Mouse (Mus musculus): ENCODE data around the gene Bcorl1. TPM values are rescaled to one million over a fixed set of nuclear protein-coding genes. Genes with fewer than 3 reads are reported as not detected.

Bcorl1 gene
- polyA plus RNA-seq, 1 experiment, result 3.7 TPM

DNA sequence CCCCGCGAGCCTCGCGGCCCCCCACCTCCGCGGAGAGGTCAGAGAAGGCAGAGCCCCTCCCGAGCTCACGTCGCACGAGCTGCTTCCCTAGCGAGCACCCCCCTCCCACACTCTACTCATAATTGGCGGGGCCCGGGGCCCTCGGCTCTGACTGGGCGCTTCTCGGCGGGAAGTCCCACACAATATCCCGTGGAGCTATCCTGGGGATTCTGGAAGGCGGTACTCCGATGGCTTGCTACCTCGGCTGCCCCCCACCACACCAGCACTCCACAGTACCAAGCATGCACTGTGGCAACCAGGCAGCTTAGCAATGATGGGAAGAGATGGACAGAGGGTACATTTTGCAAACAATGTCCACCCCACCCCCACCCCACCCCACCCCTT, 113.3 kb downstream of the Bcorl1 start:
- Histone ChIP-seq H3K79me3 (ENCODE audit: low read depth) (peaks cover 32% of the 10 kb centered on the region), H3ac (ENCODE audit: control insufficient read depth, insufficient read length, low read depth) (peak overlapping the region; percentile 75), H3K36me3 (ENCODE audit: control insufficient read depth, insufficient read depth) (no peaks in the 10 kb centered on the region), H3K4me3 (ENCODE audit: insufficient read depth, poor library complexity, severe bottlenecking) (peak overlapping the region; percentile 50), H3K27me3 (ENCODE audit: control insufficient read depth, insufficient read depth, insufficient read length) (no peaks in the 10 kb centered on the region), H3K79me2 (ENCODE audit: control insufficient read depth, insufficient read depth) (peaks cover 38% of the 10 kb centered on the region)
- TF ChIP-seq CTCF (IDR thresholded peaks at IDR 0.05; ENCODE audit: control insufficient read depth, insufficient read depth, insufficient read length), result no peak
- TF ChIP-seq USF1 (IDR thresholded peaks at IDR 0.05; ENCODE audit: low read depth), result no peak
- no peak for TF ChIP-seq MYOG (IDR thresholded peaks at IDR 0.05; ENCODE audit: control insufficient read depth, extremely low read depth, insufficient read length)
- TF ChIP-seq FOSL1 (IDR thresholded peaks at IDR 0.05; ENCODE audit: insufficient read depth, low read length, poor library complexity, severe bottlenecking), result no peak
- TF ChIP-seq CEBPB (IDR thresholded peaks at IDR 0.05; ENCODE audit: low read depth), result no peak
- no peak for TF ChIP-seq MYOD1 (IDR thresholded peaks at IDR 0.05; ENCODE audit: control insufficient read depth, insufficient read length, low read depth)
- no peak for TF ChIP-seq MAX (IDR thresholded peaks at IDR 0.05)

DNA sequence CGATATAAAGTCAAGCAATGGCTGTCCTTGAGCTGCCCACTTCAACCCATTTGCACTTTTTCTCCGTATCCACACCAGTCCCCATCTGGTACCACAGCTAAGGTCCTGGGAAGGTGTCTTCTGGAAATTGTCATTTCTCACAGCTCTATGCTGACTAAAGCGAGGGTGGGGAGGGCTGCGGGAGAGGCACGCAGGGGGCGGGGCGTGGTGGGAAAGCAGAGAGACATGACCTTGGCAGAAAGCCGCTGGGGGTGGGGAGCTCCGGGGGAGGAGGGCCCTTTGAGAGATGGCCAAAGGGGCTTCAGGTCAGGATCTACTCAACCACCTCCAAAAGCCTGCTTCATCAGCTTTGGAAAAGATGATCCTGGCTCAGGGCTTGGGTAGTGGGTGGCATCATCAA, 113.9 kb downstream of the Bcorl1 start:
- TF ChIP-seq CTCF (IDR thresholded peaks at IDR 0.05; ENCODE audit: control insufficient read depth, insufficient read depth, insufficient read length) (no peak), MYOG (IDR thresholded peaks at IDR 0.05; ENCODE audit: control insufficient read depth, extremely low read depth, insufficient read length) (no peak), MAX (IDR thresholded peaks at IDR 0.05) (no peak), FOSL1 (IDR thresholded peaks at IDR 0.05; ENCODE audit: insufficient read depth, low read length, poor library complexity, severe bottlenecking) (no peak), MYOD1 (IDR thresholded peaks at IDR 0.05; ENCODE audit: control insufficient read depth, insufficient read length, low read depth) (no peak), CEBPB (IDR thresholded peaks at IDR 0.05; ENCODE audit: low read depth) (no peak), USF1 (IDR thresholded peaks at IDR 0.05; ENCODE audit: low read depth) (no peak)
- Histone ChIP-seq H3K79me2 (ENCODE audit: control insufficient read depth, insufficient read depth) (peaks cover 33% of the 10 kb centered on the region), H3K79me3 (ENCODE audit: low read depth) (peaks cover 28% of the 10 kb centered on the region), H3K27me3 (ENCODE audit: control insufficient read depth, insufficient read depth, insufficient read length) (no peaks in the 10 kb centered on the region), H3K36me3 (ENCODE audit: control insufficient read depth, insufficient read depth) (no peaks in the 10 kb centered on the region), H3K4me3 (ENCODE audit: insufficient read depth, poor library complexity, severe bottlenecking) (no peak overlapping the region), H3ac (ENCODE audit: control insufficient read depth, insufficient read length, low read depth) (no peak overlapping the region)

DNA sequence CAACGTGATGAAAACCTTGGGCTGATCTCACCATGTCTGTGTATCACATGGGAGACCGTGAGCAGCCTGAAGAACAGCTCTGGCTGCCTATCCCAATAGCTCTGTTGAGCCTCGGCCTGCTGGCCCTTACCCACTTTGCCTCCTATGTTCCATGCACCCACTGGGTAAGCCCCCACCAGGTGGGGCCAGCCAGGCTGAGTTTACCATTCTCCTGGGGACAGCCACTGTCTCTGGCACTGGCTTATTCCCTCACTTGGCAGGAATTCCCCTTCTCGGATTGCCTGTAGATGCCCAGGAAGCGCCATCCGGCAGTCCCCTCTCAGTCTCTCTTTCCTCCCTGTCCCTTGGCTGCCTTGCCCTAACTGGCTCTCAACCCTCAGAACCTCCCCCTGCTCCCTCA, 115.8 kb downstream of the Bcorl1 start:
- no peak for TF ChIP-seq CTCF (IDR thresholded peaks at IDR 0.05; ENCODE audit: control insufficient read depth, insufficient read depth, insufficient read length)
- TF ChIP-seq MAX (IDR thresholded peaks at IDR 0.05), result no peak
- TF ChIP-seq CEBPB (IDR thresholded peaks at IDR 0.05; ENCODE audit: low read depth), result no peak
- TF ChIP-seq MYOD1 (IDR thresholded peaks at IDR 0.05; ENCODE audit: control insufficient read depth, insufficient read length, low read depth), result no peak
- no peak for TF ChIP-seq USF1 (IDR thresholded peaks at IDR 0.05; ENCODE audit: low read depth)
- TF ChIP-seq FOSL1 (IDR thresholded peaks at IDR 0.05; ENCODE audit: insufficient read depth, low read length, poor library complexity, severe bottlenecking), result no peak
- TF ChIP-seq MYOG (IDR thresholded peaks at IDR 0.05; ENCODE audit: control insufficient read depth, extremely low read depth, insufficient read length), result no peak
- H3K79me3 ChIP-seq (ENCODE audit: low read depth), result peaks cover 10% of the 10 kb centered on the region
- H3K36me3 ChIP-seq (ENCODE audit: control insufficient read depth, insufficient read depth), result no peaks in the 10 kb centered on the region
- no peaks in the 10 kb centered on the region for H3K27me3 ChIP-seq (ENCODE audit: control insufficient read depth, insufficient read depth, insufficient read length)
- peaks cover 13% of the 10 kb centered on the region for H3K79me2 ChIP-seq (ENCODE audit: control insufficient read depth, insufficient read depth)
- H3K4me3 ChIP-seq (ENCODE audit: insufficient read depth, poor library complexity, severe bottlenecking), result no peak overlapping the region
- H3ac ChIP-seq (ENCODE audit: control insufficient read depth, insufficient read length, low read depth), result no peak overlapping the region

Other genes with a start within 250 kb of the Bcorl1 start
- 0.11 TPM for gene Xpnpep2, start 232.6 kb upstream of the Bcorl1 start, polyA plus RNA-seq (2012; fragmentation: generic; extraction: Trizol)
- gene Sash3, start 194.9 kb upstream of the Bcorl1 start, polyA plus RNA-seq (2012; fragmentation: generic; extraction: Trizol), result not detected
- 5.9 TPM for gene Zdhhc9, start 132.5 kb upstream of the Bcorl1 start, polyA plus RNA-seq (2012; fragmentation: generic; extraction: Trizol)
- 15.2 TPM for gene Utp14a, start 84.5 kb upstream of the Bcorl1 start, polyA plus RNA-seq (2012; fragmentation: generic; extraction: Trizol)
- 6.7 TPM for gene Elf4, start 121.8 kb downstream of the Bcorl1 start, polyA plus RNA-seq (2012; fragmentation: generic; extraction: Trizol)
- gene Aifm1, start 172.2 kb downstream of the Bcorl1 start, polyA plus RNA-seq (2012; fragmentation: generic; extraction: Trizol), result 46.6 TPM
- not detected for gene Rab33a, start 177.9 kb downstream of the Bcorl1 start, polyA plus RNA-seq (2012; fragmentation: generic; extraction: Trizol)

Measured in C2C12 (cell line).